Mouse (Mus musculus): ENCODE results near the gene Gm45618. TPM values are rescaled to one million over a fixed set of nuclear protein-coding genes. Genes with fewer than 3 reads are reported as not detected.
A peak's percentile ranks its signal among the peaks of the same experiment; 100 is the strongest.

The Gm45618 gene
- polyA plus RNA-seq, 1 experiment, result not detected

DNA sequence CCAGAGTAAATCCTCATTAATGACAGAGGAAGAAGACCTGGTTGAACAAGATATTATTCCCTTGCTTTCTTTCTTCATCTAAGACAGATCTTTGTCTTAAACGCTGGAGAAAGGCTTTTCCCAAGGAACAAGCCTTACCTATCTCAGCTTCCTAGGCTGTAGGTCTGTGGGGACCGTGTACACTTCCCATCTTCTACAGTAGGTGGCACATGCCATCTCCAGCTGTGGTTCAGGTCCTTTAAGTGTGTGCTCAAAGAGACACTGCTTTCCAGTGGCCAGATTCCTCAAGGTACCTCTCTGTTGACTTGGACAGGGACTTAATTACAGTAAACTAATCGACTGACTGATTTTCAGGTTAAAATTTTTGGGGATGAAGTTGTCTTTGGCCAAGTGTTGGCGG, 8.3 kb upstream of the Gm45618 start:
- Histone ChIP-seq H3K4me3 (ENCODE audit: extremely low read depth, insufficient read depth, insufficient read length) (no peak overlapping the region), H3K36me3 (ENCODE audit: control insufficient read depth, insufficient read depth, low read length) (no peaks in the 10 kb centered on the region), H3K4me1 (ENCODE audit: control insufficient read depth, insufficient read depth, insufficient read length) (no peaks in the 10 kb centered on the region), H3K27ac (ENCODE audit: insufficient read depth, low read length) (no peak overlapping the region), H3K27me3 (ENCODE audit: control insufficient read depth, insufficient read depth, low read length) (no peaks in the 10 kb centered on the region)
- WGBS, result 52% methylated on average over 4 of the region's 4 CpGs
- TF ChIP-seq CTCF (IDR thresholded peaks at IDR 0.05; ENCODE audit: extremely low read depth, insufficient read depth, insufficient read length, insufficient replicate concordance) (no peak), POLR2A (IDR thresholded peaks at IDR 0.05; ENCODE audit: low read depth, low read length) (no peak)
- DNase-seq (ENCODE audit: low read depth in 1 of 2, low spot score in 2 of 2), result no peak

DNA sequence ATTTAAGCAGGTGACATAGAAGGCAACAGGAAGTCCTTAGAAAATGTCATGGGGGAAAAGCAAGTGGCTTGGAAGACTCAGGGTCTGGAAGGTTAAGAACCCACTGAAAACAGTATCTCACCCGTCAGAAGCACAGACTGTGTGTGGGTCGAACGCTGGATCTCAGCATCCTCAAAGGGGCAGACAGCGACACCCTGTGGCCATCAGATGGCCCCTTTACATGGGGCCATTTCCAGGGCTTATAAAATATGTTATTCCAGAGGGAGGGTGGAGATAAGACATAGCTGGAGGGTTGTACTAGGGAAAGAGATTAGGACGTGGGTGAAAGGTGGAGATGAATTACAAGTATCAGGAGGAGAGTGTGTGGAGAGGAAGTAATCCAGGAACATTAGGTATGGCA, 897 bp downstream of the Gm45618 start:
- WGBS, result 24% methylated on average over 5 of the region's 5 CpGs
- no peak for DNase-seq (ENCODE audit: low read depth in 1 of 2, low spot score in 2 of 2)
- H3K27ac ChIP-seq (ENCODE audit: insufficient read depth, low read length), result no peak overlapping the region
- TF ChIP-seq POLR2A (IDR thresholded peaks at IDR 0.05; ENCODE audit: low read depth, low read length) (no peak), CTCF (IDR thresholded peaks at IDR 0.05; ENCODE audit: extremely low read depth, insufficient read depth, insufficient read length, insufficient replicate concordance) (no peak)
- no peaks in the 10 kb centered on the region for H3K4me1 ChIP-seq (ENCODE audit: control insufficient read depth, insufficient read depth, insufficient read length)
- no peaks in the 10 kb centered on the region for H3K36me3 ChIP-seq (ENCODE audit: control insufficient read depth, insufficient read depth, low read length)
- no peak overlapping the region for H3K4me3 ChIP-seq (ENCODE audit: extremely low read depth, insufficient read depth, insufficient read length)
- H3K27me3 ChIP-seq (ENCODE audit: control insufficient read depth, insufficient read depth, low read length), result no peaks in the 10 kb centered on the region

DNA sequence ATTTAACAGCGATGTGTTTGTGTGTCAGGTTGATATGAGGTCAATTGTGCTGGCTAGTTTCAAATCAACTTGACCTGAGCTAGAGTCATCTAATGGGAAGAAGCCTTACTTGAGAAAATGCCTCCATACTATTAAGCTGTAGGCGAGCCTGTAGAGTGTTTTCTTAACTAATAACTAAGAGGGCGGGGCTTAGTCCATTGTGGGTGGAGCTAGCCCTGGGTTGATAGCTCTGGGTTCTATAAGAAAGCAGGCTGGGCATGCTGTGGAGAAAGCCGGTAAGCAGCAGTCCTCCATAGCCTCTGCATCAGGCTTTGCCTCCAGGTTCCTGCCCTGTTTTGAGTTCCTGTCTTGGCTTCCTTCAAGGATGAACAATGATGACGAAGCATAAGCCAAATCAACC, 15.8 kb downstream of the Gm45618 start:
- whole genome bisulfite sequencing, result 51% methylated on average over 5 of the region's 5 CpGs
- TF ChIP-seq CTCF (IDR thresholded peaks at IDR 0.05; ENCODE audit: extremely low read depth, insufficient read depth, insufficient read length, insufficient replicate concordance), result no peak
- TF ChIP-seq POLR2A (IDR thresholded peaks at IDR 0.05; ENCODE audit: low read depth, low read length), result no peak
- Histone ChIP-seq H3K4me1 (ENCODE audit: control insufficient read depth, insufficient read depth, insufficient read length) (no peaks in the 10 kb centered on the region), H3K27me3 (ENCODE audit: control insufficient read depth, insufficient read depth, low read length) (no peaks in the 10 kb centered on the region), H3K27ac (ENCODE audit: insufficient read depth, low read length) (no peak overlapping the region), H3K36me3 (ENCODE audit: control insufficient read depth, insufficient read depth, low read length) (no peaks in the 10 kb centered on the region), H3K4me3 (ENCODE audit: extremely low read depth, insufficient read depth, insufficient read length) (no peak overlapping the region)
- no peak for DNase-seq (ENCODE audit: low read depth in 1 of 2, low spot score in 2 of 2)

DNA sequence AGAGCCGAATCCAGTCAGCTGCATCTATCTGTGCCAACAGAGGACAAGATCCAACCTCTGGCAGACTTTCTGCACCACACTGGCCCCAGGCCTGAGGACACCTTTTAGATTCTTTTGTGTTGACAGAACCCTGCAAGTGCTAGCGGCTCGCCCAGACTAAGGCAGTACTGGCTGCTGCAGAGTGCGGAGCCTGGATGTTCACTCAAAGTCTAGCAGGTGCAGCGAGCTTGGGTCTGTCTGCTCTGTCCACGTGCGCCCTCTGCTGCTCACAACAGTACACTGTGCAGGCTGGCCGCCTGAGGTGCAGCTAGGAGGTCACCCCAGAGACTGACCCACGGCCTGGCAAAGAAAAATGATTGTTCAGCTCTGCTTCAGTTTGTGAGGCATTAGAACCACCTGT, 22.8 kb downstream of the Gm45618 start:
- no peak for TF ChIP-seq POLR2A (IDR thresholded peaks at IDR 0.05; ENCODE audit: low read depth, low read length)
- TF ChIP-seq CTCF (IDR thresholded peaks at IDR 0.05; ENCODE audit: extremely low read depth, insufficient read depth, insufficient read length, insufficient replicate concordance), result peak; percentile 92; the same call in 1 of the 2 replicates
- Histone ChIP-seq H3K27me3 (ENCODE audit: control insufficient read depth, insufficient read depth, low read length) (peaks cover 11% of the 10 kb centered on the region), H3K4me3 (ENCODE audit: extremely low read depth, insufficient read depth, insufficient read length) (no peak overlapping the region), H3K36me3 (ENCODE audit: control insufficient read depth, insufficient read depth, low read length) (no peaks in the 10 kb centered on the region), H3K27ac (ENCODE audit: insufficient read depth, low read length) (no peak overlapping the region), H3K4me1 (ENCODE audit: control insufficient read depth, insufficient read depth, insufficient read length) (no peaks in the 10 kb centered on the region; the same call in 1 of the 2 replicates)
- 8% methylated on average over 9 of the region's 9 CpGs for WGBS
- peak; percentile 38 to 59 for DNase-seq (ENCODE audit: low read depth in 1 of 2, low spot score in 2 of 2)

DNA sequence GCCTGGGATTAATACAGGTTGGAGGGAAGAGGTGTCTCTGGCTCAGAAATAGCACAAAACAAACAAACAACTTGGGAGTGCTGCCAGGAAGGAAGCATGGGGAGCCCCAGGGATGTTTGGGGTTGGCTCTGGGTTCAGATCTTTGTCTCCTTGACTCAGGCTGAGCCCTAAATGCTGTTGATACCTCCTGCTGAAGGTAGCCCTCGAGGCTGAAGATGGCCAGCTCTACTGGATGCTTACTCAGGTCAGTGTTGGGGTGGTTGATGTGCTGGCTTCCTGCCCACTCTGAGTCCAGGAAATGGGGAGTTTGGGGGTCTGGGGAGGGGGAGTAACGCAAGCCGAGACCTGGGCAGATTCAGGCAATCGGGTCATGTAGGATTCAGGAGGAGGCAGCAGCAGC, 23.8 kb downstream of the Gm45618 start:
- Histone ChIP-seq H3K36me3 (ENCODE audit: control insufficient read depth, insufficient read depth, low read length) (no peaks in the 10 kb centered on the region), H3K4me1 (ENCODE audit: control insufficient read depth, insufficient read depth, insufficient read length) (no peaks in the 10 kb centered on the region; the same call in 1 of the 2 replicates), H3K4me3 (ENCODE audit: extremely low read depth, insufficient read depth, insufficient read length) (no peak overlapping the region), H3K27me3 (ENCODE audit: control insufficient read depth, insufficient read depth, low read length) (peaks cover 11% of the 10 kb centered on the region), H3K27ac (ENCODE audit: insufficient read depth, low read length) (no peak overlapping the region)
- WGBS, result 56% methylated on average over 4 of the region's 4 CpGs
- DNase-seq (ENCODE audit: low read depth in 1 of 2, low spot score in 2 of 2), result no peak
- TF ChIP-seq CTCF (IDR thresholded peaks at IDR 0.05; ENCODE audit: extremely low read depth, insufficient read depth, insufficient read length, insufficient replicate concordance), result no peak

DNA sequence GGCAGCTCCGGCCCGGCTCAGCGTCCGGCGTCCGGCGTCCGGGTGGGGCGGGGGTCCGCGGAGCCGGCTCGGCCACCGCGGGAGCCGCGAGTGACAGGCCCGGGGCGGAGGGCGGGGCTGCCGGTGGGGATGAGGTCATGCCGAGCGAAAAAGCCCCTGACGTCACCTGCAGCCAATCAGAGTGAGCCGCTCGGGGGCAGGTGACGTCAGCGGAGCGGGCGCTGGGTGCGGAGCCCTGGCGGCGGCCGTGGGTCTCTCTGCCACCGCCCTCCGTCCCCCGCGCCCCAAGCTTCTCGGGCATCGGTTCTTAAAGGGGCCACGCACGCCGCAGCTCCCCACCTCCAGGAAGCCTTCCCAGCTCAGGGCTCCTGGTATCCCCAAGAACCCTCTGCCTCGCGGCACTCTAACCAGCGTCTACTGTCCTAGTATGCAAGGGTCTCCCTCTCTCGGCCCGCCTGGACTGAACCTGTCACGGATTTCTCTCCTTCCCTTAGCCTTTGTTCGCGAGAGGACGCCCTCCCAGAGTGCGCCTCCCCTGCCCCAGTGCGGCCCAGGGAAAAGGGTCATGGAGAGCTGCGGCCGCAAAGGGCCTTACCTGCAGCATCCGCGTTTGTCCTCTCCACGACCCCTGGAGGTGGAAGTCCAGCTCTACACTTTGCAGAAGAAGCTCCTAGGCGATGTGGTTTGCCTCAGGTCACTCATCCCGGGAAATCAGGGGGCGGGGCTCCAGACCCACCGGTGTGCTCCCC, 25.2 kb downstream of the Gm45618 start, which contains the start of gene Dusp8:
TSS of gene Dusp8 (minus strand) at position 661 of the 749 bp plus-strand sequence.
- Histone ChIP-seq H3K27ac (ENCODE audit: insufficient read depth, low read length) (peak within 1 kb of the TSS; percentile 9; the same call in 1 of the 2 replicates), H3K4me1 (ENCODE audit: control insufficient read depth, insufficient read depth, insufficient read length) (no peaks in the 10 kb centered on the region; the same call in 1 of the 2 replicates), H3K36me3 (ENCODE audit: control insufficient read depth, insufficient read depth, low read length) (no peaks in the 10 kb centered on the region), H3K4me3 (ENCODE audit: extremely low read depth, insufficient read depth, insufficient read length) (peak within 1 kb of the TSS; percentile 58), H3K27me3 (ENCODE audit: control insufficient read depth, insufficient read depth, low read length) (peaks cover 11% of the 10 kb centered on the region)
- TF ChIP-seq CTCF (IDR thresholded peaks at IDR 0.05; ENCODE audit: extremely low read depth, insufficient read depth, insufficient read length, insufficient replicate concordance), result 0 out of 2 replicates have a peak, but pooled peaks have one; percentile 13
- TF ChIP-seq POLR2A (IDR thresholded peaks at IDR 0.05; ENCODE audit: low read depth, low read length), result no peak
- DNase-seq (ENCODE audit: low read depth in 1 of 2, low spot score in 2 of 2), result peak; percentile 55 to 61
- 1% methylated on average over 59 of the region's 63 CpGs for WGBS
